Mouse (Mus musculus): ENCODE measurements around the gene Asb7.

- TF ChIP-seq CTCF (conservative IDR thresholded peaks at IDR 0.05; ENCODE audit: low read length), result no peak
- TF ChIP-seq POU5F1 (IDR thresholded peaks at IDR 0.05; ENCODE audit: borderline replicate concordance, low read length), result no peak
- TF ChIP-seq NANOG (IDR thresholded peaks at IDR 0.05; ENCODE audit: borderline replicate concordance, low read length), result no peak
These were observed 28.4 kb downstream of the Asb7 start for GRCm38 (mm10) chr7:66660972-66661371.
